Mouse (Mus musculus): ENCODE measurements around the gene Ccdc40.

Ccdc40 gene

GRCm38 (mm10) chr11:119228091-119228781 is at the start of gene Ccdc40, which contains the start of gene Tbc1d16:
Gene Ccdc40 (plus strand): TSS chr11:119228572.
Gene Tbc1d16 (minus strand): TSS chr11:119228499.
- no peak for DNase-seq (ENCODE audit: low read depth, low spot score)

GRCm38 (mm10) chr11:119180824-119181582 is 47.4 kb upstream of the Ccdc40 start:
- no peak for DNase-seq (ENCODE audit: low read depth, low spot score)

- no peak for DNase-seq (ENCODE audit: low read depth, low spot score)
These were observed 46.4 kb upstream of the Ccdc40 start for GRCm38 (mm10) chr11:119181861-119182395.

GRCm38 (mm10) chr11:119183684-119184310 is 44.6 kb upstream of the Ccdc40 start:
- DNase-seq (ENCODE audit: low read depth, low spot score), result no peak

- no peak for DNase-seq (ENCODE audit: low read depth, low spot score)
These were observed 42.0 kb upstream of the Ccdc40 start for GRCm38 (mm10) chr11:119186381-119186780.

GRCm38 (mm10) chr11:119186989-119187799 is 41.2 kb upstream of the Ccdc40 start:
- DNase-seq (ENCODE audit: low read depth, low spot score), result peak; percentile 48

- DNase-seq (ENCODE audit: low read depth, low spot score), result no peak
These were observed 40.6 kb upstream of the Ccdc40 start for GRCm38 (mm10) chr11:119187800-119188197.

GRCm38 (mm10) chr11:119188389-119188788 is 40.0 kb upstream of the Ccdc40 start:
- DNase-seq (ENCODE audit: low read depth, low spot score), result no peak

- DNase-seq (ENCODE audit: low read depth, low spot score), result no peak
These were observed 39.1 kb upstream of the Ccdc40 start for GRCm38 (mm10) chr11:119189319-119189718.

- peak; percentile 61 for DNase-seq (ENCODE audit: low read depth, low spot score)
These were observed 37.9 kb upstream of the Ccdc40 start for GRCm38 (mm10) chr11:119190498-119190897.

GRCm38 (mm10) chr11:119191606-119192081 is 36.7 kb upstream of the Ccdc40 start:
- no peak for DNase-seq (ENCODE audit: low read depth, low spot score)

GRCm38 (mm10) chr11:119192176-119192575 is 36.2 kb upstream of the Ccdc40 start:
- no peak for DNase-seq (ENCODE audit: low read depth, low spot score)

- DNase-seq (ENCODE audit: low read depth, low spot score), result no peak
These were observed 35.8 kb upstream of the Ccdc40 start for GRCm38 (mm10) chr11:119192605-119193004.

- no peak for DNase-seq (ENCODE audit: low read depth, low spot score)
These were observed 30.5 kb upstream of the Ccdc40 start for GRCm38 (mm10) chr11:119197618-119198563.

GRCm38 (mm10) chr11:119198564-119199232 is 29.7 kb upstream of the Ccdc40 start:
- no peak for DNase-seq (ENCODE audit: low read depth, low spot score)

- DNase-seq (ENCODE audit: low read depth, low spot score), result no peak
These were observed 29.2 kb upstream of the Ccdc40 start for GRCm38 (mm10) chr11:119199233-119199601.

- no peak for DNase-seq (ENCODE audit: low read depth, low spot score)
These were observed 24.9 kb upstream of the Ccdc40 start for GRCm38 (mm10) chr11:119203423-119203822.

- DNase-seq (ENCODE audit: low read depth, low spot score), result no peak
These were observed 22.6 kb upstream of the Ccdc40 start for GRCm38 (mm10) chr11:119205738-119206137.

- DNase-seq (ENCODE audit: low read depth, low spot score), result no peak
These were observed 21.8 kb upstream of the Ccdc40 start for GRCm38 (mm10) chr11:119206562-119206961.

- DNase-seq (ENCODE audit: low read depth, low spot score), result no peak
These were observed 20.4 kb upstream of the Ccdc40 start for GRCm38 (mm10) chr11:119207986-119208385.
